Mouse (Mus musculus): ENCODE data around the gene Cacnb2. TPM values are rescaled to one million over a fixed set of nuclear protein-coding genes. Genes with fewer than 3 reads are reported as not detected.

Gene Cacnb2
- total RNA-seq, 2 experiments from 2014 or later, result 45.8 to 61.0 TPM

Other genes with a start within 250 kb of the Cacnb2 start
- gene Slc39a12, start 214.8 kb upstream of the Cacnb2 start, total RNA-seq (2021), result 10 to 100 TPM; 35.6 to 38.1 TPM